Mouse (Mus musculus): ENCODE data around the gene Hist1h2ad. TPM values are rescaled to one million over a fixed set of nuclear protein-coding genes. Genes with fewer than 3 reads are reported as not detected.
A peak's percentile ranks its signal among the peaks of the same experiment; 100 is the strongest.

Gene Hist1h2ad
- polyA plus RNA-seq, 1 experiment from 2014 or later, result 11.3 TPM

- peak; percentile 17 for DNase-seq (ENCODE audit: low spot score)
Measured at GRCm38 (mm10) chr13:23620056-23620732, 46.0 kb downstream of the Hist1h2ad start.

DNA sequence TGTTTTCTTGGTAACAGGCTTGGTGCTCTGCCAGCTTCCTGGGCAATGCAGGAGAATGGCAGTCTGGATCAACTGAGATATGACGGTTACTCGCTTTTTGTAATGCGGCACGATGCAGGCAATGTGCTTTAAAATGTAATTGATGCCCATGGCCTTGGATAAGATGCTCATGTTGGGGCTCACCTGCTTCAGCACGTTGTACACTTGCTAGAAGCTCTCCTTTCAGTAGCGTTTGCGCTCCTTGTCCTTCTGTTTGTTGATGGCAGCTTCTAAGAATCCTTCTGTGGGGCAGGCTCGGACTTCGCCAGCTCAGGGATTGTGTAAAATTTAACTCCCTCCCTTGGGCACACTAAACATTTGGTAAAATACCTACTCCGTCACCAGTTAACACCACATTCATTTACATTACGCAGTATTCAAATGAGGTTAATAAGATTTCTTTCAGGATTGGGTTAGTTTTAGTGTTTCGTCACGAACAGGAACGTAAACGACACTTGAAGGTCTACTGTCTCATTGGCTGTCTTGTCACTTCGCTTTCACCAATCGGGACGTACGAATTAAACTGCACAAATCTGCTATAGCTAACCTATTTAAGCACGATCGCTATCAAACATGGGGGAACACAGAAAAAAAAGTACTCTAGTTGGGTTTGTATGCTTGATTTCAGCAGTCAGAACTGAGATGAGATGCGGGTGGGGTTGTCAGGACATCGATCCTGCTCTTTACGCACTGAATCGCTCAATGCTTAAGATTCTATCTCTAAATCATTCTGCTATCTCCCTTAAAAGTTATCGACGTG is 46.8 kb downstream of the Hist1h2ad start, which contains the start of gene Hist1h2be:
Gene Hist1h2be, minus strand, starts transcription at position 392 of the 799 bp plus-strand sequence.
- peak; percentile 91 for DNase-seq (ENCODE audit: low spot score)

DNA sequence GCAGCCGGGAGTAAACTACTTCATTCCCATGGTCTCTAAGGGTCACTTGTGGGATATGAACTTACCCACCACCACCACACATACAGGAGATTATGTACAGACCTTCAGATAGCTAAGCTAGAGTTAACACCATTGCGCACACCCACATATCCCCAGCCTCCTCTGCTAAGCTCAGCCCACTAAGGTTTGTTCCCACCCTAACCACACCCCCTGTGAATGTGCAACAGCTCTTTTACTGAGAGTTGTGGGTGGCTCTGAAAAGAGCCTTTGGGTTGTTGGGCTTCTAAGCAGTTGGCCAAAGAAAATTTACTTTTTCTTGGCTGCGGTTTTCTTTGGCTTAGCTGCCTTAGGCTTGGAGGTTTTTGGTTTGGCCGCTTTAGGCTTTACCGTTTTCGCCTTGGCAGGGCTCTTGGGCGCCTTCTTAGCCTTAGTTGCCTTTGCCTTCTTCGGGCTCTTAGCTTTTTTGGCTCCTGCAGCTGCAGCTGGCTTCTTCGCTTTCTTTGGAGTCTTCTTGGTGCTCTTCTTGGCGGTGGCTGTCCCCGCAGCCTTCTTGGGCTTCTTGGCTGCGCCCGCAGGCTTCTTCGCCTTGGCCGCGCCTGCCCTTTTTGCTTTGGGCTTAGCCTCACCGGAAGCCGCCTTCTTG is 47.5 kb downstream of the Hist1h2ad start:
- DNase-seq (ENCODE audit: low spot score), result peak; percentile 86

GRCm38 (mm10) chr13:23622175-23622671 is 48.0 kb downstream of the Hist1h2ad start, which contains the start of gene Hist1h1e:
TSS of gene Hist1h1e (minus strand) at chr13:23622558.
- DNase-seq (ENCODE audit: low spot score), result peak; percentile 85

GRCm38 (mm10) chr13:23622861-23623450 is 48.8 kb downstream of the Hist1h2ad start:
- DNase-seq (ENCODE audit: low spot score), result no peak

Small RNAs within 50 kb of the gene (microRNA-seq; reads per million reads assigned to microRNA genes)
- gene Gm44297 (ENCODE audit: borderline number of aligned reads), result not detected
- gene Gm44359 (ENCODE audit: borderline number of aligned reads), result not detected
- not detected for gene Gm44394 (ENCODE audit: borderline number of aligned reads)

Other genes starting within 250 kb of the Hist1h2ad start
- gene Zfp322a, start 205.2 kb upstream of the Hist1h2ad start, polyA plus RNA-seq (2015; fragmentation: Nextera tagmentation; extraction: Ambion mirVana), result 33.0 and 34.5 TPM in 2 replicates
- 13.8 and 15.1 TPM in 2 replicates for gene Abt1, start 150.5 kb upstream of the Hist1h2ad start, polyA plus RNA-seq (2015; fragmentation: Nextera tagmentation; extraction: Ambion mirVana)
- gene Btn1a1, start 108.5 kb upstream of the Hist1h2ad start, polyA plus RNA-seq (2015; fragmentation: Nextera tagmentation; extraction: Ambion mirVana), result 0.17 and 0.27 TPM in 2 replicates
- 0.65 and 0.85 TPM in 2 replicates for gene Btn2a2, start 85.5 kb upstream of the Hist1h2ad start, polyA plus RNA-seq (2015; fragmentation: Nextera tagmentation; extraction: Ambion mirVana)
- 24.2 and 31.5 TPM in 2 replicates for gene Hist1h4h, start 43.3 kb upstream of the Hist1h2ad start, polyA plus RNA-seq (2015; fragmentation: Nextera tagmentation; extraction: Ambion mirVana)
- 32.3 and 49.5 TPM in 2 replicates for gene Hist1h2af, start 40.5 kb upstream of the Hist1h2ad start, polyA plus RNA-seq (2015; fragmentation: Nextera tagmentation; extraction: Ambion mirVana)
- gene Hist1h3g, start 39.0 kb upstream of the Hist1h2ad start, polyA plus RNA-seq (2015; fragmentation: Nextera tagmentation; extraction: Ambion mirVana), result 27.6 and 43.7 TPM in 2 replicates
- gene Hist1h2bh, start 31.0 kb upstream of the Hist1h2ad start, polyA plus RNA-seq (2015; fragmentation: Nextera tagmentation; extraction: Ambion mirVana), result 1.6 and 1.9 TPM in 2 replicates
- 4.8 and 9.0 TPM in 2 replicates for gene Hist1h3f, start 30.3 kb upstream of the Hist1h2ad start, polyA plus RNA-seq (2015; fragmentation: Nextera tagmentation; extraction: Ambion mirVana)
- gene Hist1h4f, start 22.7 kb upstream of the Hist1h2ad start, polyA plus RNA-seq (2015; fragmentation: Nextera tagmentation; extraction: Ambion mirVana), result 8.9 and 17.7 TPM in 2 replicates
- gene Hist1h1d, start 21.1 kb upstream of the Hist1h2ad start, polyA plus RNA-seq (2015; fragmentation: Nextera tagmentation; extraction: Ambion mirVana), result 1.1 and 1.3 TPM in 2 replicates
- gene Hist1h3e, start 12.0 kb upstream of the Hist1h2ad start, polyA plus RNA-seq (2015; fragmentation: Nextera tagmentation; extraction: Ambion mirVana), result 16.5 and 20.8 TPM in 2 replicates
- 198 and 214 TPM in 2 replicates for gene Hist1h2ae, start 3.2 kb upstream of the Hist1h2ad start, polyA plus RNA-seq (2015; fragmentation: Nextera tagmentation; extraction: Ambion mirVana)
- gene Hist1h2bg, start 3.0 kb upstream of the Hist1h2ad start, polyA plus RNA-seq (2015; fragmentation: Nextera tagmentation; extraction: Ambion mirVana), result 32.3 and 46.0 TPM in 2 replicates
- 22.7 and 39.0 TPM in 2 replicates for gene Hist1h2bf, start 185 bp upstream of the Hist1h2ad start, polyA plus RNA-seq (2015; fragmentation: Nextera tagmentation; extraction: Ambion mirVana)
- gene Hist1h3d, start 1.4 kb downstream of the Hist1h2ad start, polyA plus RNA-seq (2015; fragmentation: Nextera tagmentation; extraction: Ambion mirVana), result 9.4 and 13.3 TPM in 2 replicates
- 273 and 292 TPM in 2 replicates for gene Hist1h4d, start 7.2 kb downstream of the Hist1h2ad start, polyA plus RNA-seq (2015; fragmentation: Nextera tagmentation; extraction: Ambion mirVana)
- 1.5 and 2.5 TPM in 2 replicates for gene Hist1h2be, start 46.7 kb downstream of the Hist1h2ad start, polyA plus RNA-seq (2015; fragmentation: Nextera tagmentation; extraction: Ambion mirVana)
- 33.4 and 35.1 TPM in 2 replicates for gene Hist1h1e, start 48.2 kb downstream of the Hist1h2ad start, polyA plus RNA-seq (2015; fragmentation: Nextera tagmentation; extraction: Ambion mirVana)
- 1.6 and 2.0 TPM in 2 replicates for gene Hist1h2ac, start 109.6 kb downstream of the Hist1h2ad start, polyA plus RNA-seq (2015; fragmentation: Nextera tagmentation; extraction: Ambion mirVana)
- 61.5 and 62.8 TPM in 2 replicates for gene Hist1h2bc, start 109.8 kb downstream of the Hist1h2ad start, polyA plus RNA-seq (2015; fragmentation: Nextera tagmentation; extraction: Ambion mirVana)
- not detected in 2 replicates for gene Hist1h1t, start 121.4 kb downstream of the Hist1h2ad start, polyA plus RNA-seq (2015; fragmentation: Nextera tagmentation; extraction: Ambion mirVana)
- 22.4 and 29.5 TPM in 2 replicates for gene Hist1h4c, start 124.1 kb downstream of the Hist1h2ad start, polyA plus RNA-seq (2015; fragmentation: Nextera tagmentation; extraction: Ambion mirVana)
- 9.4 and 9.7 TPM in 2 replicates for gene Hfe, start 136.5 kb downstream of the Hist1h2ad start, polyA plus RNA-seq (2015; fragmentation: Nextera tagmentation; extraction: Ambion mirVana)
- 37.5 and 44.7 TPM in 2 replicates for gene Hist1h1c, start 164.4 kb downstream of the Hist1h2ad start, polyA plus RNA-seq (2015; fragmentation: Nextera tagmentation; extraction: Ambion mirVana)
- gene Hist1h3c, start 171.2 kb downstream of the Hist1h2ad start, polyA plus RNA-seq (2015; fragmentation: Nextera tagmentation; extraction: Ambion mirVana), result 32.0 and 33.1 TPM in 2 replicates
- 10.8 and 12.6 TPM in 2 replicates for gene Hist1h2bb, start 172.4 kb downstream of the Hist1h2ad start, polyA plus RNA-seq (2015; fragmentation: Nextera tagmentation; extraction: Ambion mirVana)
- 144 and 155 TPM in 2 replicates for gene Hist1h2ab, start 176.7 kb downstream of the Hist1h2ad start, polyA plus RNA-seq (2015; fragmentation: Nextera tagmentation; extraction: Ambion mirVana)
- 45.8 and 78.0 TPM in 2 replicates for gene Hist1h3b, start 177.9 kb downstream of the Hist1h2ad start, polyA plus RNA-seq (2015; fragmentation: Nextera tagmentation; extraction: Ambion mirVana)
- gene Hist1h4b, start 182.6 kb downstream of the Hist1h2ad start, polyA plus RNA-seq (2015; fragmentation: Nextera tagmentation; extraction: Ambion mirVana), result 15.5 and 15.6 TPM in 2 replicates
- 1.4 and 3.5 TPM in 2 replicates for gene Hist1h4a, start 186.8 kb downstream of the Hist1h2ad start, polyA plus RNA-seq (2015; fragmentation: Nextera tagmentation; extraction: Ambion mirVana)
- gene Hist1h3a, start 188.0 kb downstream of the Hist1h2ad start, polyA plus RNA-seq (2015; fragmentation: Nextera tagmentation; extraction: Ambion mirVana), result 42.0 and 56.6 TPM in 2 replicates
- gene Hist1h1a, start 189.3 kb downstream of the Hist1h2ad start, polyA plus RNA-seq (2015; fragmentation: Nextera tagmentation; extraction: Ambion mirVana), result 15.8 and 27.4 TPM in 2 replicates
- gene Trim38, start 195.5 kb downstream of the Hist1h2ad start, polyA plus RNA-seq (2015; fragmentation: Nextera tagmentation; extraction: Ambion mirVana), result not detected in 2 replicates
- 0.04 TPM in 1 of 2 replicates, not detected in the other for gene Slc17a2, start 232.6 kb downstream of the Hist1h2ad start, polyA plus RNA-seq (2015; fragmentation: Nextera tagmentation; extraction: Ambion mirVana)